Mouse (Mus musculus): ENCODE data around the gene Bex6. TPM values are rescaled to one million over a fixed set of nuclear protein-coding genes. Genes with fewer than 3 reads are reported as not detected.

Bex6 gene
- total RNA-seq, 2 experiments from 2014 or later, result not detected

Other genes with a start within 250 kb of the Bex6 start
- gene Pigz, start 246.0 kb upstream of the Bex6 start, total RNA-seq (2021), result 1 to 10 TPM; 1.8 to 4.7 TPM
- 10 to 100 TPM; 43.1 to 43.3 TPM for gene 0610012G03Rik, start 231.3 kb upstream of the Bex6 start, total RNA-seq (2021)
- 10 to 100 TPM; 16.3 to 20.6 TPM for gene Ncbp2, start 231.3 kb upstream of the Bex6 start, total RNA-seq (2021)
- 10 to 100 TPM; 11.0 to 11.3 TPM for gene Senp5, start 176.5 kb upstream of the Bex6 start, total RNA-seq (2021)
- 10 to 100 TPM; 18.9 to 19.7 TPM for gene Pak2, start 100.5 kb upstream of the Bex6 start, total RNA-seq (2021)
- 10 to 100 TPM; 12.3 to 12.9 TPM for gene Pigx, start 80.1 kb upstream of the Bex6 start, total RNA-seq (2021)
- gene Cep19, start 80.0 kb upstream of the Bex6 start, total RNA-seq (2021), result 1 to 10 TPM; 6.1 to 7.6 TPM
- gene Nrros, start 14.2 kb upstream of the Bex6 start, total RNA-seq (2021), result 1 to 10 TPM; 5.3 to 5.6 TPM
- gene Fbxo45, start 67.3 kb downstream of the Bex6 start, total RNA-seq (2021), result 10 to 100 TPM in 1 of 2 experiments, 1 to 10 TPM in 1; 9.4 to 10.2 TPM
- gene Wdr53, start 67.4 kb downstream of the Bex6 start, total RNA-seq (2021), result 1 to 10 TPM; 5.1 to 5.6 TPM
- 10 to 100 TPM; 24.5 to 42.0 TPM for gene Smco1, start 91.6 kb downstream of the Bex6 start, total RNA-seq (2021)
- 10 to 100 TPM; 10.4 to 11.0 TPM for gene Rnf168, start 97.6 kb downstream of the Bex6 start, total RNA-seq (2021)
- gene Ubxn7, start 152.4 kb downstream of the Bex6 start, total RNA-seq (2021), result 10 to 100 TPM; 19.5 to 23.0 TPM
- gene Tm4sf19, start 220.7 kb downstream of the Bex6 start, total RNA-seq (2021), result not detected
- gene Tctex1d2, start 239.9 kb downstream of the Bex6 start, total RNA-seq (2021), result 1 to 10 TPM; 4.5 to 5.7 TPM